Mouse (Mus musculus): Measurements from ENCODE around the gene Mpp5. TPM values are rescaled to one million over a fixed set of nuclear protein-coding genes. Genes with fewer than 3 reads are reported as not detected.
A peak's percentile ranks its signal among the peaks of the same experiment; 100 is the strongest.

The Mpp5 gene
- total and polyA plus RNA-seq, 2 experiments from 2014 or later: 10.8 to 14.7 TPM

- Histone ChIP-seq H3K9ac (no peak overlapping the region), H3K9me3 (ENCODE audit: low read length) (no peaks in the 10 kb centered on the region), H3K4me2 (ENCODE audit: low read depth) (no peak overlapping the region), H3K36me3 (ENCODE audit: insufficient read depth) (peaks cover 57% of the 10 kb centered on the region), H3K27ac (ENCODE audit: low read depth, low read length) (no peak overlapping the region), H3K4me1 (ENCODE audit: insufficient read depth) (no peaks in the 10 kb centered on the region), H3K27me3 (ENCODE audit: insufficient read depth, low read length) (no peaks in the 10 kb centered on the region), H3K4me3 (ENCODE audit: low read depth, low read length) (no peak overlapping the region)
- no peak for TF ChIP-seq CTCF (IDR thresholded peaks at IDR 0.05; ENCODE audit: low read depth)
- no peak for ATAC-seq
- DNase-seq: no peak
- WGBS: 72% methylated on average over 4 of the region's 4 CpGs
Measured at GRCm38 (mm10) chr12:78839906-78840305, 91.2 kb downstream of the Mpp5 start.

- no peak overlapping the region for H3K4me2 ChIP-seq (ENCODE audit: low read depth)
- no peak for DNase-seq
- TF ChIP-seq CTCF (IDR thresholded peaks at IDR 0.05; ENCODE audit: low read depth): no peak
- WGBS: 93% methylated on average over 1 of the region's 1 CpGs
- H3K9me3 ChIP-seq (ENCODE audit: low read length): no peaks in the 10 kb centered on the region
- no peaks in the 10 kb centered on the region for H3K4me1 ChIP-seq (ENCODE audit: insufficient read depth)
- no peak overlapping the region for H3K9ac ChIP-seq
- no peak overlapping the region for H3K27ac ChIP-seq (ENCODE audit: low read depth, low read length)
- H3K4me3 ChIP-seq (ENCODE audit: low read depth, low read length): no peak overlapping the region
- no peaks in the 10 kb centered on the region for H3K27me3 ChIP-seq (ENCODE audit: insufficient read depth, low read length)
- ATAC-seq: no peak
- peaks cover 51% of the 10 kb centered on the region for H3K36me3 ChIP-seq (ENCODE audit: insufficient read depth)
Measured at GRCm38 (mm10) chr12:78842429-78842828, 93.7 kb downstream of the Mpp5 start.

- no peak for TF ChIP-seq CTCF (IDR thresholded peaks at IDR 0.05; ENCODE audit: low read depth)
- DNase-seq (no peak), ATAC-seq (no peak)
- H3K9ac ChIP-seq: no peak overlapping the region
- H3K4me2 ChIP-seq (ENCODE audit: low read depth): no peak overlapping the region
- H3K4me3 ChIP-seq (ENCODE audit: low read depth, low read length): no peak overlapping the region
- H3K4me1 ChIP-seq (ENCODE audit: insufficient read depth): no peaks in the 10 kb centered on the region
- no peaks in the 10 kb centered on the region for H3K9me3 ChIP-seq (ENCODE audit: low read length)
- peaks cover 42% of the 10 kb centered on the region for H3K36me3 ChIP-seq (ENCODE audit: insufficient read depth)
- WGBS: 97% methylated on average over 4 of the region's 4 CpGs
- H3K27me3 ChIP-seq (ENCODE audit: insufficient read depth, low read length): no peaks in the 10 kb centered on the region
- H3K27ac ChIP-seq (ENCODE audit: low read depth, low read length): no peak overlapping the region
Measured at GRCm38 (mm10) chr12:78848246-78848645, 99.5 kb downstream of the Mpp5 start.

GRCm38 (mm10) chr12:78860921-78861495 lies 112.3 kb downstream of the Mpp5 start:
- Histone ChIP-seq H3K36me3 (ENCODE audit: insufficient read depth) (no peaks in the 10 kb centered on the region), H3K4me2 (ENCODE audit: low read depth) (peak overlapping the region; percentile 76), H3K4me1 (ENCODE audit: insufficient read depth) (peaks cover 8% of the 10 kb centered on the region), H3K27ac (ENCODE audit: low read depth, low read length) (peak overlapping the region; percentile 80), H3K9me3 (ENCODE audit: low read length) (no peaks in the 10 kb centered on the region), H3K4me3 (ENCODE audit: low read depth, low read length) (peak overlapping the region; percentile 68), H3K27me3 (ENCODE audit: insufficient read depth, low read length) (no peaks in the 10 kb centered on the region), H3K9ac (peak overlapping the region; percentile 72)
- no peak for TF ChIP-seq CTCF (IDR thresholded peaks at IDR 0.05; ENCODE audit: low read depth)
- no peak for DNase-seq
- ATAC-seq: peak; percentile 32
- WGBS: 1% methylated on average over 30 of the region's 30 CpGs

GRCm38 (mm10) chr12:78861496-78862253 lies 113.0 kb downstream of the Mpp5 start, which contains the start of the genes Atp6v1d and Eif2s1:
Atp6v1d (minus strand) TSS chr12:78861638.
Eif2s1 (plus strand) TSS chr12:78861819.
- ATAC-seq: peak; percentile 99
- peak within 1 kb of the TSS; percentile 76 for H3K4me2 ChIP-seq (ENCODE audit: low read depth)
- no peaks in the 10 kb centered on the region for H3K9me3 ChIP-seq (ENCODE audit: low read length)
- 2% methylated on average over 54 of the region's 55 CpGs for WGBS
- TF ChIP-seq CTCF (IDR thresholded peaks at IDR 0.05; ENCODE audit: low read depth): peak; percentile 90
- H3K27me3 ChIP-seq (ENCODE audit: insufficient read depth, low read length): no peaks in the 10 kb centered on the region
- no peaks in the 10 kb centered on the region for H3K36me3 ChIP-seq (ENCODE audit: insufficient read depth)
- H3K9ac ChIP-seq: peak within 1 kb of the TSS; percentile 72
- H3K4me3 ChIP-seq (ENCODE audit: low read depth, low read length): peak within 1 kb of the TSS; percentile 68
- H3K4me1 ChIP-seq (ENCODE audit: insufficient read depth): peaks cover 8% of the 10 kb centered on the region
- peak; percentile 99 for DNase-seq
- H3K27ac ChIP-seq (ENCODE audit: low read depth, low read length): peak within 1 kb of the TSS; percentile 85

- peak overlapping the region; percentile 52 for H3K4me2 ChIP-seq (ENCODE audit: low read depth)
- H3K4me3 ChIP-seq (ENCODE audit: low read depth, low read length): peak overlapping the region; percentile 68
- WGBS: 4% methylated on average over 22 of the region's 22 CpGs
- DNase-seq (no peak), ATAC-seq (peak; percentile 6; the same call in 1 of the 2 replicates)
- H3K36me3 ChIP-seq (ENCODE audit: insufficient read depth): 0 out of 2 replicates have a peak, but pooled peaks cover under 1% of the 10 kb centered on the region
- peaks cover 8% of the 10 kb centered on the region for H3K4me1 ChIP-seq (ENCODE audit: insufficient read depth)
- peak overlapping the region; percentile 68 for H3K9ac ChIP-seq
- no peaks in the 10 kb centered on the region for H3K9me3 ChIP-seq (ENCODE audit: low read length)
- peak overlapping the region; percentile 85 for H3K27ac ChIP-seq (ENCODE audit: low read depth, low read length)
- no peaks in the 10 kb centered on the region for H3K27me3 ChIP-seq (ENCODE audit: insufficient read depth, low read length)
- TF ChIP-seq CTCF (IDR thresholded peaks at IDR 0.05; ENCODE audit: low read depth): no peak
Measured at GRCm38 (mm10) chr12:78862254-78862730, 113.6 kb downstream of the Mpp5 start.

DNA sequence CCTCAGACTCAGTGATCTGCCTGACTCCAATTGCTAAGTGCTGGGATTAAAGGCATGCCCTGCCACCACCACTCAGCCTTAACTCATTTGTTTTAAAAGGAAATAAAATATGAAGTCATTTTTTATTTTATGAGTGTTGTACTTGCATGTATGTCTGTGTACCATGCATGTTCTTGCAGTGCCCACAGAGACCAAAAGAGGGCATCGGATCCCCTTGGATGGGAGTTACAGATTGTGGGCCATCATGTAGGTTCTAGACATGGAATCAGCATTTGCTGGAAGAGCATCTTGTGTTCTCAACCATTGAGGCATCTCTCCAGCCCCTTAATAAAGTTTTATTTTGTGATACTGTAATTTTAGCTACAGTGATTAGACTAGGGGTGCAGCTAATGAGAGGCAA lies 116.7 kb downstream of the Mpp5 start:
- TF ChIP-seq CTCF (IDR thresholded peaks at IDR 0.05; ENCODE audit: low read depth): peak; percentile 43; the same call in 1 of the 2 replicates
- no peak overlapping the region for H3K27ac ChIP-seq (ENCODE audit: low read depth, low read length)
- H3K4me2 ChIP-seq (ENCODE audit: low read depth): no peak overlapping the region
- H3K27me3 ChIP-seq (ENCODE audit: insufficient read depth, low read length): no peaks in the 10 kb centered on the region
- H3K4me1 ChIP-seq (ENCODE audit: insufficient read depth): peaks cover 8% of the 10 kb centered on the region
- 90% methylated on average over 1 of the region's 1 CpGs for WGBS
- no peaks in the 10 kb centered on the region for H3K9me3 ChIP-seq (ENCODE audit: low read length)
- no peak overlapping the region for H3K9ac ChIP-seq
- H3K36me3 ChIP-seq (ENCODE audit: insufficient read depth): peaks cover 13% of the 10 kb centered on the region; the same call in 1 of the 2 replicates
- H3K4me3 ChIP-seq (ENCODE audit: low read depth, low read length): no peak overlapping the region
- DNase-seq (no peak), ATAC-seq (no peak)

All from forebrain, postnatal 0 days (tissue).